Mouse (Mus musculus) gonadal fat pad, adult 2 months (tissue): ENCODE data around the gene Neu1. TPM values are rescaled to one million over a fixed set of nuclear protein-coding genes. Genes with fewer than 3 reads are reported as not detected.
A peak's percentile ranks its signal among the peaks of the same experiment; 100 is the strongest.
"Not testable (repeated sequence)": the region's sequence is repeated elsewhere in the genome, so short reads cannot be mapped to it uniquely, and the experiment has no call there.

Experiments
- DNase-seq: peaks from one replicate; pipeline ENCODE4 v3.0.0-alpha.2; 2012; ENCODE audit warnings: low read depth
- polyA plus RNA-seq: library from polyadenylated mRNA; depleted of rRNA; stranded (reverse); fragments of >200 nt; gene quantifications from 2 replicates; pipeline ENCODE4 v1.2.3, GENCODE M21; 2012

Neu1 gene
- polyA plus RNA-seq, 1 experiment = 155 TPM

GRCm38 (mm10) chr17:34948721-34949552 lies 17.9 kb downstream of the Neu1 start:
- DNase-seq = not testable (repeated sequence)

DNA sequence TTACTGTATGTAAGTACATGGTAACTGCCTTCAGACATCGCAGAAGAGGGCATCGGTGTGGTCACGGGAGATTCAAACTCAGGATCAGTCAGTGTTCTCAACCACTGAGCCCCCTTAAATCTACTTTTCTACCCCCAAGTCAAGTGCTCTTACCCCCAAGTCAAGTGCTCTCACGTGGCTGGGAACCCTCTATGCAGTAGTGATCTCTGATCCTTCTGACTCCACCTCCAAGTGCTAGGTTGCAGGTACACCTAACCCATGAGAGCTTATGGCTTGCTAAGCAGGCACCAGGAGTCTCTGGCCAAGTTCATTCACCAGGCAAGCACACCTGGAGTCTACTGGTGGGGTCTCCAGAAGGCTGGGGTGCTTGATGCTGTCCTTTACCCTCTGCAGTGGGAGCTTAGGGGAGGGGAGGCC lies 18.5 kb downstream of the Neu1 start:
- no peak for DNase-seq

GRCm38 (mm10) chr17:34950514-34951455 lies 19.7 kb downstream of the Neu1 start:
- DNase-seq = no peak

DNA sequence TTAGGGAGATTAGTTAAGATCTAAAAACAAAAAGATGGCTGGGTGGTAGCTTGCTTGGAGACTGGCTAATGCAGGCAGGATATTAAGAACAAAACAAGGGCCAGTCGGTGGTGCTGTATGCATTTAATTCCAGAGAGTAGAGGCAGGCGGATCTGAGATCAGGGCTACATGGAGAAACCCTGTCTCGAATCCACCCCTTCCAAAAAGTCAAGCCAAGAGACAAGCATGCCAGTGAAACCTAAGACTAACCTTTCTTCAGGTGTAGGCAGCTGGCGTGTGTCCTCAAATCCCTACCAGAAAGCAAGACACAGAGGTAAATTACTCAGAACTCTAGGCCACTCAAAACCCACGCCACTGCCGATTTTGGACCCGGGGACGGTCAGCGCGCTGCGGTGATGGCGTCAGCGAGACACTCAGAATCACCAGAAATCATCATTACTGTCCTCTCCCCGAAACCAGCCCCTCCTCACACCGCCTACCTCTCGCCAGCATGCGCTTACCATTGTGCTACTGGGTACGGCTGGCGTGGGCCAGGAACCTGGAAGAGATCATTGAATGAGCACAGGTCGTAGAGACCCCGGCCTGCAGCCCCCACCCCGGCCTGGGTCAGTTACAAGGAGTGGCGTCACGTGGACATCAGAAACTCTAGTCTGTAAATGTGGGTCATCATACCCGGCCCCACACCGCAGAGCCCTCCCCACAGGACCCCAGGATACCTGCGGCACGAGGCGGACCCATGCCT lies 20.8 kb downstream of the Neu1 start:
- DNase-seq = no peak

DNA sequence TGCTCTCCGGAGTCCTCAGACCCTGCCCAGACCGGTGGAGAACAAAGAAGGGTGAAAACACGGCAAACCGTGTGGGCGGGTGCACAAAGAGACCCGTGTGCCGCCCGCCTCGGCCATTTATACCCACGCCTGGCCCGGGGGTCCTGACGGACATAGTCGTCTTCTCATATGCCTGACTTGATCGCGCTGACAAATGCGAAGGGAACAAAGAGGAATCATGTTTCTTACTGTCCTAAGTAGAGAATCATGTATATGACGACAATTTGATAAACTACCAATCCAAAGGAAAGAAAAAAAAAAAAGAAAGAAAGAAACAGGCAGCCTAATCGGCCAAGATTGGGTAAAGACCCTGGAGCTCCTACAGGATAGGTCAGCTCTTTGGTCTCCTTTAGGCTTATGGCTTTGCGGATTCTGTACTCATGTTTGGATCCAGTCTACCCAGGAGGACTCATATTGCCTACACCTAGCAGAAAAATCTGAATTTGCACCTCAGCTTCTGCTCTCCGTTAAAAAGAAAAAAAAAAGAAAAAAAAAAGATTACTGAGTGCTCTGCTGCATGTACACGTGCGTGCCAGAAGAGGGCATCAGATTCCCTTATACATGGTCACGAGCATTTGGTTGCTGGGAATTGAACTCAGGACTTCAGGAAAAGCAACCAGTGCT lies 21.5 kb downstream of the Neu1 start:
- DNase-seq = no peak

- DNase-seq = no peak
These were observed 22.2 kb downstream of the Neu1 start for GRCm38 (mm10) chr17:34953258-34953657.

DNA sequence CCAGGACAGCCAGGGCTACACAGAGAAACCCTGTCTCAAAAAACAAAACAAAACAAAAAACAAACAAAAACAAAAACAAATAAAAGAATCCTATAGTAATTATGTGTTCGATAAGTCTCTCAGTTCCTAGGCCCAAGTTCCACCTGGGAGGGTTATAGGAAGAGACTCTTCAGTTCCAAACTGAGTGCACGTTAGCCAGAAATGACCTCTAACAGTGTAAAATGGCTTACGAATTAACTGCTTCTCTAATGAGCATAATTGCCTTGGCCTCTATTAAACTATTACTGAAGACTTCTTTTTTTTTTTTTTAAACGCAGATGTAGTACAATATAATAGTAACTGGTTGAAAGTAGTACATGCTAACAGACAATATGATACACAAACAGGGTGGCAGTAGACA lies 22.9 kb downstream of the Neu1 start:
- no peak for DNase-seq

- no peak for DNase-seq
These were observed 23.8 kb downstream of the Neu1 start for GRCm38 (mm10) chr17:34954831-34955230.

- DNase-seq = no peak
These were observed 24.8 kb downstream of the Neu1 start for GRCm38 (mm10) chr17:34955884-34956283.

DNA sequence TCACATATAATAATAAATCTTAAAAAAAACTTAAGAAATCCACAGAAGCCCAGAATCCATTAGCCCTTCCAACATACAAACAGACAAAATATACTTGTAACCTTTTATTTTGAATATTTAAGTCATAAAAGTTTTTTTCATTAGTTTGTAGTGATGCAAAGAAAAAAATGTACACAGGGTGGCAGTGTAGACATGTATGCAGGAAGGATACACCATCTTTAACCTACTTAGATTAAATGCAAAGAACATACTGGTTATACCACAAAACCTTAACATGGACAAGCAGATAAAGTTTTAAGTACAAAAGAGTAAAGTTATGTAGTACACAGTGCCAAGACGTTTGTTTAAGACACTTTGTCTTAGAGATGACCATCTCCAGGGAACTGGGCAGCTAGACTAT lies 25.3 kb downstream of the Neu1 start:
- no peak for DNase-seq

- DNase-seq = not testable (repeated sequence)
These were observed 26.2 kb downstream of the Neu1 start for GRCm38 (mm10) chr17:34957291-34957690.

GRCm38 (mm10) chr17:34957966-34958365 lies 26.9 kb downstream of the Neu1 start:
- not testable (repeated sequence) for DNase-seq

- not testable (repeated sequence) for DNase-seq
These were observed 27.7 kb downstream of the Neu1 start for GRCm38 (mm10) chr17:34958734-34959129.

DNA sequence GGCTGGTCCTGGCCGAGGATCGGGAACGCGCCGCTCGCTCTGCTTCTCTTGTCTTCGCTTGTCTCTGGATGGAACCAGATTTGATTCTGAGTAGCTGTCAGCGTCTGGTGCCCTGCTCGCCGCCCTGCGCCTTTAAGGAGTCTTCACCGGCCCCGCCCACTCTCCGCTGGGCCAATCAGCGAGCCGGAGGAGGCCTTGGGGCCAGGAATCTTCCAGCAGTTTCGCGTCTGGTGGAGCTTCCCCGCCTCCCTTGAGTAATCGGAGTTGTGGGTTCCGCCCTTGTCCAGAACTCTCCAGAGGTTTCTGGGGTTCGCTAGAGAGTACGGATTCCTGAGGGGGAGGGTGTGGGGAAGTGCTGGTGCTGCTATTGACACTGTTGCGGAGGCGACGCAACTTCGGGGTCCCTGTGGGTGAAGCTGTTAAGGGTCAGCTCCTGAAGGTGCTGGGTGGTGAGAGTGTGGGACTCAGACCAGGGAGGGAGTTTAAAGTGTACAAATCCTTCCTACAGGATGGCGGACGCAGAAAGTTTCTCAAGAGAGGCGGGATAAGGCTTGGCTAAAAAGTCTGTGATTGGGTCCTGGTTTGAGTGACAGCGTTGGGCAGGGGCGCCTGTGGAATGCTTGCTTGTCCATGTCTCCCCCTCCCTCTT lies 28.2 kb downstream of the Neu1 start, which contains the start of gene Hspa1b:
Gene Hspa1b, minus strand, starts transcription at position 109 of the 649 bp plus-strand sequence.
- not testable (repeated sequence) for DNase-seq

DNA sequence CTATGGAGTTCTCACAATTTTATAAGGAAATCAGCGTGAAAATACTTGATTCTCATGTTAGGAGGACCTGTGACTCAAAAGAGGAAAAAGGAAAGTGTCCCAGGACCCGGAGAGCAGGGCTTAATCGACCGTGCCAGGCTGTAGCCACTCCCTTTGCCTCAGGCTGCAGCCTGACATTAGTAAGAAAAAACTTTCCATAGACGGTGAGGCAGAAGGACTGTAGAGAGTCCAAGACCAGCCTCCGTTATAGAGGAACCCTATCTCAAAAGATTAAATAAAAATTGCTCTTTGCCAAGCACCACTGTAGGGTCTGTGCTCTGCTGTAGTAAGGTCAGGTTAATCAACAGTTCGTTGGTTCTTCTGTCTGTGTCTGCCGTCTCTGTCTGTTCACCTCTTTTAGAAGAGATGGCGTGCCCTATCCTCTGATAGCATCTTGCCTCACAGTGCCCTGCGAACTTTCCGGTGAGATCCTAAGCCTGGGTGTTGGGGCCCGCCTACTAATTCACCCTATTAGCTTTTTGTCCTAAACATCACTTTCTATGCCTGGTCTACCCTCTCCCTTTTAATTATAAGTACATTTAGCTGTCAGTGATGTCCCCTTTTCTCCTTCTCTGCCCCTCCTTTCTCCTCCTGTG lies 28.9 kb downstream of the Neu1 start:
- DNase-seq = no peak

GRCm38 (mm10) chr17:34960702-34961493 lies 29.8 kb downstream of the Neu1 start:
- DNase-seq = no peak

DNA sequence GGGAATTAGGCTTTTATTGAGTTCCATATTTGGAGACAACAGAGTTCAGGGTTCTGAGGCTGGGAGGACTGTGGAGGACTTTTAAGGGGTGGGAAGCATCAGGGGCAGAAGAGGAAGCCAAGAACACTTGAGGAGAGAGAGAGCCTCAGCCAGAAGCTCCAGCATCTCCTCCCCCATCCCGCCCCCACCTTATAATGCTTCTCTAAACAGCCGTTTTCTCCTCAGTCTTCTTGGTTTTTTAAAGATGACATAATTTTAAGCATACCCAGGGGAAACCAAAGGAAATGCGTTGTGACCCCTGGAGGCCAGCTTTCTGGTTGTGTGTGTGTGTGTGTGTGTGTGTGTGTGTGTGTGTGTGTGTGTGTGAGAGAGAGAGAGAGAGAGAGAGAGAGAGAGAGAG lies 31.1 kb downstream of the Neu1 start:
- no peak for DNase-seq

- no peak for DNase-seq
These were observed 31.8 kb downstream of the Neu1 start for GRCm38 (mm10) chr17:34962841-34963240.

- peak; percentile 98 for DNase-seq
These were observed 33.6 kb downstream of the Neu1 start for GRCm38 (mm10) chr17:34964640-34965049.
